In the genomic region with DNA sequence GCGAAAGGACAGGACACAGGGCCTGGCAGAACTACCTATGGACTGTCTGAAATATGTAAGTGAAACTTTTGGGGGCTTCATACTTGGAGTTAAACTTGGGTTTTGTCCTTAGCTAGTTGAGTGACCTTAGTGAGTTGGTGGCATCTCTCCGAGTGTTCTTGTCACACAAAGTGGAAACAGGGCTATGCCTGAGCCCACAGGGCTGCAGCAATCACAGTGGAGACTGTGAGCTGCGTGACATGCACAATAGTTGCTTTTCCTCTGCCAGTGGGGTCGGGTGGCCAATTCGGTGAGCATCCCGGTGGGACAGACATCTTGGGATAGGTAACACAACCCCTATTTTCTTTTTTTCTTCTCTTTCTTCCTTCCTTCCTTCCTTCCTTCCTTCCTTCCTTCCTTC, we compare ENCODE assay signal across 24 mouse cellular contexts.
A peak's percentile ranks its signal among the peaks of the same experiment; 100 is the strongest.
DNase-seq lines count a peak whose midpoint lies in the region; ATAC-seq and TF ChIP-seq lines count a peak whose summit lies in the region.
"Had no signal": no experiment of that assay in that cellular context is flagged by ENCODE, and none has a peak within 500 bp of the region (broad histone marks: within the 10 kb centered on the region; RNA-seq: fewer than 3 reads in every experiment).

No protein-coding gene starts in this region.

- no peaks in the 10 kb centered on the region for H3K27me3 ChIP-seq in heart, embryonic 15.5 days
- no peaks in the 10 kb centered on the region for H3K27me3 ChIP-seq in stomach, embryonic 16.5 days (ENCODE audit: control insufficient read depth, insufficient read depth, low read length)
- H3K27me3 ChIP-seq in stomach, postnatal 0 days (ENCODE audit: control insufficient read depth, insufficient read depth, low read length): no peaks in the 10 kb centered on the region
- H3K27me3 ChIP-seq: hindbrain, embryonic 15.5 days; limb, embryonic 12.5 days; midbrain, embryonic 13.5 days; neural tube, embryonic 12.5 days had no signal

- 80% methylated on average over 6 of the region's 6 CpGs for WGBS in heart, embryonic 15.5 days
- 89% methylated on average over 6 of the region's 6 CpGs for WGBS in stomach, embryonic 16.5 days
- 85% methylated on average over 6 of the region's 6 CpGs for WGBS in stomach, postnatal 0 days

- no peak overlapping the region for H3K9ac ChIP-seq in heart, embryonic 15.5 days
- H3K9ac ChIP-seq in stomach, embryonic 16.5 days (ENCODE audit: low read length): no peak overlapping the region
- H3K9ac ChIP-seq in stomach, postnatal 0 days (ENCODE audit: low read length): no peak overlapping the region
- H3K9ac ChIP-seq: hindbrain, embryonic 15.5 days; limb, embryonic 12.5 days; liver, embryonic 14.5 days; lung, embryonic 14.5 days; midbrain, embryonic 13.5 days; neural tube, embryonic 12.5 days had no signal

- no peaks in the 10 kb centered on the region for H3K9me3 ChIP-seq in heart, embryonic 15.5 days (replicated peaks)
- H3K9me3 ChIP-seq in stomach, embryonic 16.5 days (replicated peaks; ENCODE audit: control insufficient read depth, low read length): no peaks in the 10 kb centered on the region
- H3K9me3 ChIP-seq in stomach, postnatal 0 days (ENCODE audit: control insufficient read depth, low read length): no peaks in the 10 kb centered on the region
- H3K9me3 ChIP-seq: hindbrain, embryonic 15.5 days; midbrain, embryonic 13.5 days had no signal

- H3K4me1 ChIP-seq in heart, embryonic 15.5 days (replicated peaks): peaks cover 23% of the 10 kb centered on the region
- H3K4me1 ChIP-seq in stomach, embryonic 16.5 days (ENCODE audit: control insufficient read depth, insufficient read depth, low read length): 0 out of 2 replicates have a peak, but pooled peaks cover 3% of the 10 kb centered on the region
- H3K4me1 ChIP-seq in stomach, postnatal 0 days (replicated peaks; ENCODE audit: control insufficient read depth, insufficient read depth): no peaks in the 10 kb centered on the region
- H3K4me1 ChIP-seq: forebrain, embryonic 10.5 days; hindbrain, embryonic 15.5 days; midbrain, embryonic 13.5 days; neural tube, embryonic 12.5 days had no signal

- no peaks in the 10 kb centered on the region for H3K36me3 ChIP-seq in heart, embryonic 15.5 days
- H3K36me3 ChIP-seq in stomach, embryonic 16.5 days (ENCODE audit: control insufficient read depth, insufficient read depth, low read length): no peaks in the 10 kb centered on the region
- H3K36me3 ChIP-seq in stomach, postnatal 0 days (ENCODE audit: control insufficient read depth, insufficient read depth, low read length): no peaks in the 10 kb centered on the region
- H3K36me3 ChIP-seq: forebrain, embryonic 10.5 days; hindbrain, embryonic 15.5 days; limb, embryonic 12.5 days; midbrain, embryonic 13.5 days; neural tube, embryonic 12.5 days had no signal

- peak; percentile 51 for DNase-seq in heart, adult 11 months
- no peak for DNase-seq in heart, adult 9 months (ENCODE audit: low spot score in 2 of 2)
- DNase-seq in heart, postnatal 14 days: no peak
- no peak for DNase-seq in stomach, postnatal 0 days (ENCODE audit: low spot score)
- no peak for DNase-seq in thymus, postnatal 36 days
- DNase-seq in frontal cortex, postnatal 36 days (ENCODE audit: low spot score in 2 of 2): no peak
- DNase-seq: cerebellum, adult 11 months; cerebellum, postnatal 10 days; gastrocnemius, postnatal 14 days; kidney, adult 9 months; kidney, postnatal 36 days; layer of hippocampus, postnatal 36 days; right cerebral cortex, postnatal 14 days had no signal

- ATAC-seq in heart, embryonic 15.5 days (replicated peaks; ENCODE audit: insufficient number of reproducible peaks, insufficient read depth, low FRiP score, low read depth): no peak
- no peak for ATAC-seq in stomach, embryonic 16.5 days (ENCODE audit: insufficient read depth, low FRiP score)
- no peak for ATAC-seq in stomach, postnatal 0 days (ENCODE audit: low FRiP score, low TSS enrichment)
- ATAC-seq: CD4-positive, CD25-positive, alpha-beta regulatory T cell, adult 4 months; forebrain, embryonic 16.5 days; midbrain, embryonic 13.5 days had no signal

- no peak overlapping the region for H3K4me3 ChIP-seq in heart, embryonic 15.5 days
- H3K4me3 ChIP-seq in stomach, embryonic 16.5 days (replicated peaks; ENCODE audit: low read length): no peak overlapping the region
- H3K4me3 ChIP-seq in stomach, postnatal 0 days (ENCODE audit: low read depth, low read length): no peak overlapping the region
- H3K4me3 ChIP-seq: forebrain, embryonic 10.5 days; hindbrain, embryonic 15.5 days; limb, embryonic 12.5 days; midbrain, embryonic 13.5 days; neural tube, embryonic 12.5 days had no signal

- no peak for TF ChIP-seq CTCF in stomach, postnatal 0 days (IDR thresholded peaks at IDR 0.05; ENCODE audit: low read depth)

- intact Hi-C loops in heart, postnatal 14 days (cut with DNase I): no loop called here

- TF ChIP-seq EP300 in stomach, postnatal 0 days (optimal IDR thresholded peaks at IDR 0.05): no peak

- peak overlapping the region; percentile 18; the same call in 1 of the 2 replicates for H3K4me2 ChIP-seq in heart, embryonic 15.5 days
- H3K4me2 ChIP-seq in stomach, embryonic 16.5 days (ENCODE audit: low read depth, low read length): no peak overlapping the region
- H3K4me2 ChIP-seq in stomach, postnatal 0 days (replicated peaks; ENCODE audit: low read depth): no peak overlapping the region
- H3K4me2 ChIP-seq: hindbrain, embryonic 15.5 days; limb, embryonic 12.5 days; lung, embryonic 14.5 days; midbrain, embryonic 13.5 days; neural tube, embryonic 12.5 days had no signal

- peak overlapping the region; percentile 41 for H3K27ac ChIP-seq in heart, embryonic 15.5 days
- H3K27ac ChIP-seq in stomach, embryonic 16.5 days (ENCODE audit: low read length): 0 out of 2 replicates have a peak overlapping the region, but pooled peaks have one; percentile 14
- no peak overlapping the region for H3K27ac ChIP-seq in stomach, postnatal 0 days (replicated peaks)
- H3K27ac ChIP-seq: forebrain, embryonic 10.5 days; hindbrain, embryonic 15.5 days; limb, embryonic 12.5 days; liver, embryonic 14.5 days; midbrain, embryonic 13.5 days; neural tube, embryonic 12.5 days had no signal
